Mouse (Mus musculus) erythroblast, embryonic 14.5 days (primary cell): Measurements from ENCODE around the gene Gjb5.

Source experiments
- GATA1 ChIP-seq: IDR thresholded peaks from 2 replicates; pipeline ENCODE4 v1.6.1; 2012; ENCODE audit warnings: low read length, inconsistent platforms, mixed read lengths
- TAL1 ChIP-seq: IDR thresholded peaks from 3 replicates; pipeline ENCODE4 v1.6.1; 2012; ENCODE audit warnings: low read length, inconsistent platforms, mixed read lengths

DNA sequence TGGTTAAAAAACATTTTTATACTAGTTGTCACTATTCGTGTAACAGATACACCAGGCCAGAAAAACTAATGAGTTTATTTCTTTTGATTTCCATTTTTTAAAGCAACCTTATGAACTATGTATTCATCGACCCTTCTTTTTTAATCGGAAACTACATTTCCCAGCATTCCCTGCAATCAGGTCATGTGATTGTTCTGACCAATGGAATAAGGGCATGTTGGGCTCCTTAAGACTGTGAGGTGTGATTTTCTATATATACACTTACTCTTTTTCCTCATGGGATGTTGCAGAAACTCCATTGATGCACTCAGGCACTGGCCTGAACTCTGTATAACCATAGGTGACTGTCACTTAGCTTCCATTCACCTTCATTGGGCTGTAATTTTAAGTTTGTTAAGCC lies 44.6 kb upstream of the Gjb5 start:
- TF ChIP-seq TAL1, result no peak
- no peak for TF ChIP-seq GATA1
